Mouse (Mus musculus) layer of hippocampus, postnatal 25 days (tissue): ENCODE measurements at regions not wholly inside any gene's neighbourhood (a gene's known extent, or its start where the extent isn't known, plus 50 kb on each side); places are given as distances from the start of the nearest gene placed in this dataset.

Experiments used
- DNase-seq, 2 experiments: peaks; one replicate each; pipeline ENCODE4 v3.0.0; 2022; ENCODE audit warnings: mixed read lengths in 2 of 2, low spot score in 1 of 2; ENCODE audit errors: extremely low spot score in 1 of 2

DNA sequence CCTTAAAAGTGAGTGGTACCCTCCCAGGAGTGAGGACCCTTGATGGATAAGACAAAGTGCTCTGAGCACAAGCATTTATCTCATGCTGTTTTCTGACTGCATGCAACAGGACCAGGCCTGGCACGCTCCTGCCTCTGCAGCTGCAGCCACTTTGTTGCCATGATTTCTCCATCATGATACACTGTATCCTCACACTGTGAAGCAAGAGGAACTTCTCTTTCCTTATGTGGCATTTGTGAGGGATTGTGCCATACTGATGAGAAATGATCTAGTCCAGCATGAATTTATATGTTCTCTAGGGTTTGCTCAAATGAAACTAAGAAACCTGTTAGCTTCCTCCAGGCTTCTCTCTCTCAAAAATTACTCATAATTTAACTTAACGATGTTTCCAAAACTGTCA, 380.2 kb upstream of the Trib2 start:
- DNase-seq, result no peak

DNA sequence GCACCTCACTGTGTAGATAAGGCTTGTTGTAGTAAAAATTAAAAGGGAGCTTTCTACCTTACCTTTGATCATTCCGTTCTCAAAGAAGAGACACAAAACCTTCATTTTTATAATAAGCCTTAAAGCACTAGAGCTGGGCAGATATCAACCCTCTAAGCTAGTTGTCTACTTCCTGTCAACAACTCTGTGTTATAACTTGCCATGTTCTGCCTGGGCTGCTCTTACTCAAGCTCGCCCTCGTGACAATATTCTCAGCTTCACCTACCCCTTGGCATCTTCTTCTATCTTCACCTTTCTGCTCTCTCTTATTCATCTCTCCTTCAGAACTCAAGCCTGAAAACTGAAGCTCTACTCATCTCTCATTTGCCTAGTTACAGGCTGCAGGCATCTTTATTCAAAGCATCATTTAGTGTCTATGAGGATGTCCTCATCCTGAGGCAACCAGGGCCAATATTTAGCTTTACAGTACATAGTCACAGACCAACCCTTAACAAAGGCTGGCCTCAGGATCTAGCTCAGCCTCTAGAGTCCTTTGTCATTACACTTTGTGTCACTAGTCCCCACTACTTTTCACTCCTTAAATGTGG, 375.2 kb upstream of the Trib2 start:
- no peak for DNase-seq

DNA sequence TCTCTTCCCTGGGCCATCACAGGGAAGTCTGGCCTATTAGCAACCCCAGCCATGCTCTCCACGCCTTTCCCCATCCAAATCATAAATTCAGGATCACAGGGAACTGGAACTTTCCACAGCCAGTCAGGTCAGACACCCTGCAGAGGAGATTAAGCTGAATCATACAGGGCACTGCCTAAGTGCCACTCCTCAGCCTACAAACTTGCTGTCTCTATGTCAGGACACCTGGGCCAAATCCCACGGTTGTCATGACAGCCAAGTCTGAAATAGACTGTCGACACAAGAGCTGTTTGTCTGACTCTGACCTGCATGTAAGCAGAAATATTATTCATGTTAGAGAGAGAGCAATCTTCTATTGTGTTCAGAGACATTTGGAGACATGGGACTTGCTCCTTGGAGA, 374.0 kb upstream of the Trib2 start:
- DNase-seq, result no peak

DNA sequence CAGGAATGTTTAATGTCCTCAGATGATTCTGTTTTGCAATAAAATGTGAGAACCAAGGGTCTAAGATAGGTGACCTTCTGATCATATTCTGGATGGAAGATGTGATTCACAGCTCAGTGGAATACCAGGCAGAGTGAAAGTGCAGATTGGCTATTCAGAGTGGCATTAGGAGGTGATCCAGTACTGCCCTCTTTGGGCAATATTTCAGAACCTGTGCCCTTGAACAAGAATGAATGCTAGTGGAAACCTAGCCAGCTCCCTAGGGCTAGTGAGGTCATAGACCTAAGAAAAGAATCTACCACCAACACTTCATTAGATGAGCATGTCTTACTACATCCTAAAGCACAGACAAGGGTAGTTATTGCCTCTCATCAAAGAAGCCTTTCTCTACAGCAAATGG, 372.7 kb upstream of the Trib2 start:
- no peak for DNase-seq

DNA sequence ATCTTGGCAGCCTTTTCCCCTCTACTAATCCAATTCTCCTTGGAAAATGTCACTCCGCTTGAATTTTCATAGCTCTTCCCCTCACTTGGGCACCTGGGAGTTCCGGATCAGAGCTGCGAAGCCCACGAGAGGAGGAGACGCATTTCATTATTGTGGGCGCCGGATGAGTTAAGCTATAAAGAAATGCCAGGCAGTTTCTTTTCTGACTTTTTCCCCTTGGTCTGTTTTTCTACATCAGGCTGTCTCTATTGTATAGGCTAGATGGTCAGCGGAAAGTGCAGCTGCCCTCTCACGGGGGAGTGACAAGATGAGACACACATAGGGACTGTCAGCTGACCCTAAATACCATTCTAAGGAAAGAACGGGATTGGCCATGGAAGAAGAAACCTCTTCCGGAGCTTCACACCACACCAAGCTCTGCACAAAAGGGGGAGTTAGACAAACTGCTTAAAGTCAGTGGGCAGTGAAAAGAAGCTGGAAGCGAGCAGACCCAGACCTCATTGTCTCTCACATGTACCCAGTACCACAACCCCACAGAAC, 369.3 kb upstream of the Trib2 start:
- DNase-seq, result no peak

DNA sequence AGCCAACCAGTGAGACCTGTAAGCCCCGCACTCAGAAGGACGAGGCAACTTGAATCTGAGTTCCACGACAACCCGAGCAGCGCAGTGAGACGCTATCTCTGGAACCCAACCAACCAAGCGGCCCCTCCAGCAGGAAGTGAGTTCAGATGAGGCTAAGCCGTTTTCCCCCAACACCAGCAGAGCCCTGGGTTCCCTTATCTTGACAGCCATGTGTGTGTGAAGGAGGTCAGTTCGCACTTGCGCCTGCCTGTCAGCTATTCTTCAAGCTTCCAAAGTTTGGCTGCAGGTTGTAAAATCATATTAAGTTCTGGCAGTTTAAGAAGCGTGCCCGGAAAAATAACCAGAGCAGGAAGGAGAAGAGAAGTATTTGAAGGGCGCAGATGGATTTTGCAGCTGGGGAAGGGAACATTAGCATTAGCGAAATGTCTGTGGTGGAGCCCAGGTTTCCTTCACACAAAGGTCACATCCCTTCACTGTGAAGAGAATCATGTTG, 368.8 kb upstream of the Trib2 start:
- DNase-seq, result no peak

DNA sequence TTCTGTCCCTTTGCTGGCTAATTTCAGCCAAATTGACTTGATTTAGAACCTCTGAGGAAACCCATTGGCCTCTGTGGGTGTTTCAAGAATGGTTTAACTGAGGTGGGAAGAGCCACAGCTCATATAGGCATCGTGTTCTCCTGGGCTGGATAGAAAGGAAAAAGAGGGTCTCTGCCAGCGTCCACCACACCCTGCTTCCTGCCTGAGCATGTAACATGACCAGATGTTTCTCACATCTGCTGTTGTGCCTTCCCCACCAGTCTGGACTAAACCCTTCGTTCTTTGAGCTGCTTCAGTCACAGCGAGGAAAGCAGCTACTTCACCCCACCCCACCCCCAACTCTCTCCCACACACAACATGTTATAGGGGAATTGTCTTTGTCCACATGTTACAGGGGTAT, 366.3 kb upstream of the Trib2 start:
- DNase-seq, result no peak

DNA sequence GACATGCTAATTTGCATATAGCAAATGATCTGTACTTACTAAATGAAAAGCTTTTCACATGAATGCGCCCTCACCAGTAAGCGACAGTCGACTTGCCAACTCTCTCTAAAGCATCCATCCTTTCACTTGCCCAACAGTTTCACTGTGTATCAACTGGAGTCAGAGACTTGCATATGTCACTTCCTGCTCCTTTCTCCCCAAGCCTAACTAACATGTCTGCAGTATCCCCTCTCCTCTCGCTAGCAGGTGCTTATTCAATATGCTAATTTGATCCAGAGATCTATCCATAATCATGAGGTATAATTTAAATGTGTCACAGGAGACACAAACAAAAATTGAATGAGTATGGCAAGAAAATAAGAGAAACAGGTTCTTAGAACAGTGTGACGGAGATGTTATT, 364.9 kb upstream of the Trib2 start:
- DNase-seq, result no peak

DNA sequence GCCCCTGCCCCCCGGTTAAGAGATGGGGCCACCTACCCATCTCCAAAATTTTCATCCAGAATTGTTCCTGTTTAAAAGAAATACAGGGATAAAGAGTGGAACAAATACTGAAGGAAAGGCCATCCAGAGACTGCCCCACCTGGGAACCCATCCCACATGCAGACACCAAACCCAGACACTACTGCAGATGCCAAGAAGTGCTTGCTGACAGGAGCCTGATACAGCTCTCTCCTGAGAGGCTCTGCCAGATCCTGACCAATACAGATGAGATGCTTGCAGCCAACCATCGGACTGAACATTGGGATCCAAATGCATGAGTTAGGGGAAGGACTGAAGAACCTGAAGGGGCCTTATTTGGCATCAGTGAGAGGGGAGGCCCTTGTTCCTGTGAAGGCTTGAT, 363.2 kb upstream of the Trib2 start:
- no peak for DNase-seq

DNA sequence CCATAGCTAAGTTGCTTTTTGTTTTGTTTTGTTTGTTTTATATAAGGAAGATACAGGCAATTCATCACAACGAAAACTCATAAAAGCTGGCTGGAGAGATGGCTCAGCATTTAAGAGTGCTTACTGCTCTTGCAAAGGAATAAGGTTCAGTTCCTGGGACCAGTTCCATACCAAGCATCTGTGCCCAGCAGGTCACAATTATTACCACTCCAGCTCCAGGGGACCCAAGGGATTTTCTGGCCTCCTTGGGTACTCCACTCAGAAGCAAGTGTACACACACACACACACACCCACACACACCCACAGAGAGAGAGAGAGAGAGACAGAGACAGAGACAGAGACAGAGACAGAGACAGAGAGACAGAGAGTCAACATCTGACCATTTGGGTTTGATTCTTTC, 359.6 kb upstream of the Trib2 start:
- no peak for DNase-seq

DNA sequence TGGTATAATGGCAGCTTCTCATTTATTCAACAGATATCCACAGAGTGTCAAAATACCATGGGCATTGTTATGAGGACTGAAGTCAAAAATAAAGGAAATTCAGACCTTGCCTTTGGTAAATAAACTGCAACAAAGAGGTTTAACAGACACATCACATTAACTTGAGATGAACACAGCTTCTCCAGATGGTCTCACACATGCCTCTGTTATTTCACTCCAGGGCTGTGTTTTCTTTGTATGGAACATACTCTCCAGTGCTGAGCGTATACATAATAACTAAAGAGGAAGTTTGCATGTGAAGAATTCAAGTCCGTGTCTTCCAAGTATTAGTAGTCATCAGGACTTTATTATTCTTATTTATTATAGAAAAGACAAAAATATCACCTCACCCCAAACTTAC, 355.5 kb upstream of the Trib2 start:
- DNase-seq, result no peak

DNA sequence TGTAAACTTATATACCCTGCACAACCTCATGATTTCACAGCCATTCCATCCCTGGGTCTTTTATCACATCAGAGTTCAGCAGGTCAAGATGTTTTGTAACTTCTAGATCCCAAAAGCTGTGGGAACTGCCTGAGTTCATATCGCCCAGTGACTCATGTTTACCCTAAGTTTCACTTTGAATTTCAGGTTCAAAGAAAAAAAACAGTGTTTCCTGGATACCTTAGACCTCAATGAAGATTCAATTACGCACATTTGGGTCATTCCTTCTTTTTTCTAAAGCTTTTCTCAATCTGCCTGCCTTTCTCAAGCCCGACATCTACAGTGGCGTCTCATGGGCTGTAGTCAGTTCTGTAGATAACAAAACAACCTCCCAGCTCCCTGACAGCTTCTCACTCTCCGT, 354.9 kb upstream of the Trib2 start:
- no peak for DNase-seq

DNA sequence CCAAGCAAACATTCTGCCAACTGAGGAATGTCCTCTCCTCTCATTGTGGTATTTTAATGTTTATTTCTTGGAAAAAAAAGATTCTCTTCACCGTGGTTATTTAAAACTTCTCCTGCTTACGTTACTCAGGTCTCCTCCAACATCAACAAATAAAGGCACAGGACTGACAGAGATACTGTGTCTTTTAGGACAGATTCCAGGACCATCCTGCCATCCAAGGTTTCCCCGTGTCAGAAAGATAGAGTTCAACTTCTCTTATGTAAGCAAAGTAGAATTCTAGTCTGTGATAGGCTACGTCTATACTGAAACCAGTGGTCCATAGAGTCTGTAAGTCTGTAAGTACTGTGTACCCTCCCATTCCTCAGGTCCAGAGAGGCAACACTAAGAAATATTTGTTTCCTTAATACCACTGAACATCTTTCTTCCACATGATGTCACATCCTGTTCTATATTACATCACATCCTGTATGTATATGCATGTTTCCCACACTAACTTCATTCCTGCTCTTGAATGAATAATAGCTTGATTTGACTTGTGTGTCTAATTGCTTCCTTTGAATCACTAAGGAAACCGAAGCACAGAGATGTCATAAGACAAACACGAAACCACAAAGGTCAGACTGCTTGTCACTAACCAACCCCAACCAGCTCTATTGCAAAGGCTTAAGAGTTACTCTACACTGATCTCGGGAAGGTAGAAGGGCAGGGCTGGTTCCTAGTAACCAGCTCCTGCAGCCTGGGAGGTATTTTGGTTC, 353.2 kb upstream of the Trib2 start:
- DNase-seq, result no peak

DNA sequence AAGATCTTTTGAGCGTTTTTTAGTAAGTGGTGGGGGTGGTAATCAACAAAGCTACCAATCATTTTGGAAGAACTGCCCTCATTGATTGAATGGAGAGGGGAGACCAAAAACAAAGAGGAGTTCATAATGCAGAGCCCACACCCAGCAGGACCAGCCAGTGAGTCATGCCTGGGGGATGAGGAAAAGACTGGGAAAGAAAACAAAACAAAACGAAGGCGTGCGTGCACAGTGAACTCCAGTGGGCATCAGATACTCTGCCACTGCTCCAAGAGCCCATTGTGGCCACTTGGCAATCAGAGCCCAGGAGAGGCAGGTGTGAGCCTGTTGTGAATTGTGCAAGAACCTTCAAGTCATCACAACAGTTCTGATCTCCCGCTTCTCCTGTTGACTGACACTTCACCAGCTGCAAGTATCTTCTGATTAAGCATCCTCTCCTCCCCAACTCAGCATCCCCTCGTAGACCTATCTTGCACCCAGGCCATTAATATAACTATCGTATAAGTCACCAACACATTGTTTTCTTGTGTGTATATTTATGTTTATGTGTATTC, 351.1 kb upstream of the Trib2 start:
- DNase-seq, result no peak

DNA sequence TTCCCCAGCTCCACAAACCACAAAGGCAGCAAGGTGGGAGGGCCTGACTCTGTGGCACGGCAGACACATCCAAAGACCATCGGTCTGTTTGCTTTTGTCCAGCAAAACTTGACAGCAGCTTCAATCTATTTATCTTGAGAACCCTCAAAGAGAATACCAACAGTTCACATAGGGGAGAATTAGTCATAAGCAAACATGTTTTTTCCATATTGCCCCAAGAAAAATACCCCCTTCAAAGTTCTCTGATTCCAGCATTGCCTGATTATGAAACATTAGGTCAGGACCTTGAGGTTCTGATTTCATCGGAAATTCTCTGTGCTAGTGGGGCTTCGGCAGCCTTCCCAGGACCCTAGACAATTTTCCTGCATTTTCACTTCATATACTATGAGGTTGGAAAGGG, 348.4 kb upstream of the Trib2 start:
- no peak for DNase-seq

DNA sequence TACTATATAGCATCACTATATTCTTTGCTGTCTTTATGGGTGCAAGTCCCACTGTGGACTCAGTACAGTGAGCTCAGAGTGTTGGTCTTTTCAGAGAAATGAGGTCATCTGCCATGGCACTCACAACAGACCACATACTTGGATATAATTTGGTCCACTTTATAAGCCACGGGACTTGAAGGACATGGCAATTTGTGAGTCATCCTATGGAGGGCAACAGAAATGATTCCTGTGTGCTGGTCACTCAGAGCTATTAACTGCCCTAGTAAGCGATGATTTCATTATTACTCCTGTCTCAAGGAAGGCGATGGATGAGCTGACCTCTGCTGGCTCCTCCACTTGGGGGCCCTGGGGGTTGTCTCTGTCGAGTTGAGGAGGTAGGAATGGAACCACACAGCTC, 345.2 kb upstream of the Trib2 start:
- no peak for DNase-seq

DNA sequence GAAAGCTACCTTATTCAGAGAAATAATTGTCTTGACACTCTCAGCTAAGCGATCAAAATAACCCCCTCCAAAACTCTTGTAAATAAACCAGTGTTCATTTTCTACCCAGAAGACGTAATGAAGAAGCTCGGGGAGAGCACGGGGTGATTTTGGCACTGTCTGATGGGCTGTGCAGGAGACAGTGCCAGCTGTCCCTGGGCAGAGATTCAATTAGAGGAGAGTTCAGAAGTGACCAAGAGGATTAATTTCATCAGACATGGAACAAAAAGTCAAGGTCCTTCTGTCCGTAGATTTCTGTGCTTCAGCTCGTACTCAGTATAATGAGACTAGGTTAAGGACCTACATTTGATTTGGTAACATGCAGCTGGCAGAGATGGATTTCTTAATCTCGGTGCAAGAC, 341.2 kb upstream of the Trib2 start:
- no peak for DNase-seq

DNA sequence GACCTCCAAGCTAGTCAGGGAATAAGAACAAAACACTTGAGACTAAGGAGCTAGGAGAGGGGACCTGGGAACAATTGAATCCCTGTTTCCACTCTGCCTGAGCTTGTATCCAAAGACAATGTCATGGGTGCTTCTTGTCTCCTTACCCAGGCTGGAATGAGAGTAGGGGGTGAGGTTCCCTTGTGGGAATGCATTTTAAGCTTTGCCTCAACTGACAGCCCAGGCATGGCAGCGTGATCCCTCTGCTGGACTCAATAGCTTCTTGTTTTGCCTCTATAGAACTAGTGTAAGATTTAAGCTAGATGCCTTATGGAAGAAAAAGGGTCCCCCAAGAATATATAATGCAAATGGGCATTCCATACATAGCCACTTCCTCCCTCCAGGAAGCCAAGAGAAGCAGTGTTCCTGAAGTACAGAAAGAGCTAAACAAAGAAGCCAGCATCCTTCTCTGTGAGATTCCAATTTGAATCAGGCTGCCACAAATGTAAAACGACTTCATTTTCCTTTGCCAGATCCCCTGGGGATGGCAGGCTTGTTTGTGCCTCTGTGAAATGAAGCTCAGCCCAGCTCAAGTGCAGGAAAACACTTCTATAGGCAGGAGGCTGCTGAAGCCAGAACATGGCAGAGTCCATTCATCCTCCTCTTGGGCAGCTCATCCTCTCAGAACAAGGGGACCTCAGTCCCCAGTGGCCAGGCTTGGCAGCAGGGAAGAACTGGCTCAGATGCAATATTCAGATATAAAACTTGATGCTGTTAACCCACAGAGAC, 339.3 kb upstream of the Trib2 start:
- no peak for DNase-seq

DNA sequence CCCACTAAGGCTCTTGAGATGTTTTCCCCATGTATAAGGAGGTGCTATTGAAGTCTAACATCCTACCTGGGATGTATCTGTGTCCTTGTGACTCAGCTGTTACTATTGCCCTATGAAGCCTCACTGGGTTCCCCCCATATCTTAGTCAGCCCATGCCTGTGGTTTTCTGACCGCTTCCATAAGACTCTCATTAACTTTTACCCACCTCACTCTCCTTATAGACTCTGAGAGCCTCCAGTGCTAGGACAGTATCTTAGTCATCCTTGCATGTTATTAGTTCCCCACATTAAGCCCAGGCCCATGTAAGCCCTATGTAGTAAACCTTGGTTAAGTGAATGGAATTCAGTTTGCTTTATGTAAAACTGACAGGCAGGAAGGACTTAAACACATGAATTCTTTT, 337.5 kb upstream of the Trib2 start:
- no peak for DNase-seq

DNA sequence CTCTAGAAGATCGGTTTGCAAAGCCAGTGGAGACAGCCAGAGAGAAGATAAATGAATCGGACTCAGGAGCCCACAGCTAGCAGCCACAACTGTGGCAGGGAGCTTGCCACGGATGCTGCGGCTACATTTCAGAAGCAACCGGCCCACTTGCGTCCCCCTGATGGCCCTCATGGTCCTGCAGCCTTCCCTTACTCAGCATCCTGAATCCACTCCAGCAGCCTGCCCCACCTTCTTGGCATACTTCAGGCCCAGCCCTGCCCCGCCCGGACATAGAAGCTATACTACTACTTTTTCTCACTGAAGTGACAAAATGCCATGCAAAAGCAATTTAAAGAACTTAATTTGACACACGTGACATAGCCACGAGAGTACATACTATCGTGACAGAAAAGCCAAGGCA, 335.4 kb upstream of the Trib2 start:
- DNase-seq, result no peak

DNA sequence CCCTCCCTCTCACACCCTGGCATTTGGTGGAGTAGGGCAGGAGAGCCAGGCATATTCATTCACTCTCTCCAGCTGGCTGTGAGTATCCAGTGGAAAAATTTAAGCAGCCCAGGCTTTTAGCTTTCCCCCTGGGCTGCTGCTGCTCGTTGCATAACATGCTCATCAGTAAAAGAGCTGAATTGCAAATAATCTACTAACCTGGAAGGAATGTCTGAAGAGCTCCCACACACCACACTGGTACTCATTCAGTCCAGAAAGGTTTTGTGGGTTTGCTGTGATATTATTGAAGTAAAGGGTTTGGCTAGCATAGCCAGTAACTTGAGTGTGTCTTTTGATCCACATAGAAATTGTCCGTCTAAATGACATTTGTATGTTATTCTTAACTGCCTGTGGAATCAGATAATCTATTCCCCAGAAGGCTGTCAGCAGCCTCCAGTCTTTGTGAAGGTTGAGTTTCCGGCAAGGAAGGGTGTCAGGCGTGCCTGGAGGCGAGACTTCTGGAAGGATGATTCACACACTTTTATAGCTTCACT, 334.5 kb upstream of the Trib2 start:
- DNase-seq, result no peak
